Mouse (Mus musculus): Measurements from ENCODE around the gene Mc3r.

GRCm38 (mm10) chr2:172248106-172248764 is at the start of gene Mc3r:
- TF ChIP-seq CTCF (IDR thresholded peaks at IDR 0.05; ENCODE audit: low read depth) (peak; percentile 23; the same call in 1 of the 2 replicates), EP300 (IDR thresholded peaks at IDR 0.05; ENCODE audit: low read depth) (no peak)
